Mouse (Mus musculus) brain, embryonic 14.5 days (tissue): ENCODE results near the gene Zfp710.

Source experiments
- CTCF ChIP-seq: fragments of 200-500 bp; IDR thresholded peaks from 2 replicates; pipeline ENCODE4 v1.5.1; 2012; ENCODE audit warnings: inconsistent platforms, mild to moderate bottlenecking, moderate library complexity, borderline replicate concordance; ENCODE audit not compliant: insufficient read depth, insufficient read length; ENCODE audit errors: extremely low read depth
- POLR2A ChIP-seq: fragments of 200-500 bp; IDR thresholded peaks from 2 replicates; pipeline ENCODE4 v1.6.1; 2012; ENCODE audit warnings: mild to moderate bottlenecking, inconsistent platforms, borderline replicate concordance; ENCODE audit not compliant: poor library complexity, insufficient read depth, insufficient read length, severe bottlenecking; ENCODE audit errors: extremely low read depth

DNA sequence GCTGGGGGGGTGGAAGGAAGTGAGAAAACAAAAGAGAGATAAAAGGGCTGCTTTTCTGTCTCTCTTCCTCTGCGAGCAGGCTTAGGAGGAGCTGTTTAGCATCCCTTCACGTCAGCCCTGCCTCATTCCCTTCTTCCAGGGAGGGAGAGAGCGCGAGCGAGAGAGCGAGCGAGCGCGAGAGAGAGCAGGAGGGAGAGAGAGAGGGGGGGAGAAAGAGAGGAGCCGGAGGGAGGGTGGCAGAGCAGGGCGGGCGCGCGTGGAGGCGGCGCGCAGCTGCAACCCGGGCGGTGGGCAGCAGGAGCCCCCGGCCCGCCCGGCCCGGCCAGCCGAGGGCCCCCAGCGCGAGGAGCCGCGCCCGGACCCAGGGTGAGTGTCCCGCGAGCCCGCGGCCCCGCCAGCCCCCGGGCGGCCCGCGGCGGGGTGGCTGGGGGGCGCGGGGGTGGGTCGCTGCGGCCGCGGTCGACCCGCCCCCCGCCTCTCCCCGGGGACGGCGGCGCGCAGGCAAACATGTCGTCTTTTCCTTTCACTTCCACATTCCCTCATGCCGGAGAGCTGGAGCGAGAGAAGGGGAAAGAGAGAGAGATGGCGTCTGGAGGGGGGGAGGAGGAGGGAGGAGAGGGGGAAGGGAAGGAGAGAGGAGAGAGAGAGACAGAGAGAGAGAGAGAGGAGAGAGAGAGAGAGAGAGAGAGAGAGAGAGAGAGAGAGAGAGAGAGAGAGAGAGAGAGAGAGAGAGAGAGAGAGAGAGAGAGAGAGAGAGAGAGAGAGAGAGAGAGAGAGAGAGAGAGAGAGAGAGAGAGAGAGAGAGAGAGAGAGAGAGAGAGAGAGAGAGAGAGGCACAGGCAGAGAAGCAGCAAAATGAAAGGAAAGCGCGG lies 1.7 kb downstream of the Zfp710 start:
- TF ChIP-seq POLR2A (peak; percentile 79), CTCF (no peak)
